Mouse (Mus musculus) layer of hippocampus, adult 11-12 months (tissue): Measurements from ENCODE around the gene Prdm10.

ENCODE experiments used
- DNase-seq: peaks from one replicate; pipeline ENCODE4 v3.0.0; 2022; ENCODE audit warnings: low spot score

Prdm10 gene

GRCm38 (mm10) chr9:31363698-31364609 is 83.6 kb downstream of the Prdm10 start:
- peak; percentile 29 for DNase-seq

DNA sequence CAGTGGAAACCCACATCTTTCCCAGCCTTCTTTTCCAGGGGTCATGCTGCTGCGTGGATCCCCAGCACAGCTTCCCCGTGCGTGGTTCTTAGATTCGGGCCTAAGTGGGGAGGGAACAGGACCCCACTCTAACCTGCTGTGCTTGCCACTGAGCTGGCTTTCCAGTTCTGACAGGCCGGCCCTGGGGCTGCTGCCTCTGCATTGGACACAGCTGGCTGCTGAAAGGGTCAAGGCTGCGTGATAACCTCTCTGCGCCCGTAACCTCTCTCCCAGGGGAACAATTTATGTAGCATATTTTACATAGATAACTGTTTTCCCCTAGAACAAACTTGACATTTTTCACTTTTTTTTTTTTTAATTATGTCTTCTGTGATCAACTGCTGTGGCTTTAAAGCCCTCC is 84.7 kb downstream of the Prdm10 start:
- DNase-seq: no peak

DNA sequence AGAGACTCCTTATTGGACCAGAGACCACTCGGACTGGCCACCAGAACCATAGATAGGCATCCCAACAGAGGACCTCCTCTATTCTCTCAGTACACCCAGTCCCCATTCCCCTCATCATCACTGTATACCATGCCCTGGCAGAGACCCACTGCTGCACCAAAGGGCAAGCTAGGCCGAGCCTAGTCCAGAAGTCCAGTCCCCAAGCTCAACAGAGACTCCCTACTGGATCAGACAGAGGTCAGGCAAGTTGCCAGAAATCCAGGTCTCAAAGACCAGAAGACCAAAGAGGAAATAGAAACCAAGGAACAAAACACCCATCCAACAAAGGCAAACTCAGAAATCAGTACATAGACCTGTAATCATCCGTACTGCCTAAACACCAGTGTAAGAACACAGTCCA is 91.4 kb downstream of the Prdm10 start:
- no peak for DNase-seq

DNA sequence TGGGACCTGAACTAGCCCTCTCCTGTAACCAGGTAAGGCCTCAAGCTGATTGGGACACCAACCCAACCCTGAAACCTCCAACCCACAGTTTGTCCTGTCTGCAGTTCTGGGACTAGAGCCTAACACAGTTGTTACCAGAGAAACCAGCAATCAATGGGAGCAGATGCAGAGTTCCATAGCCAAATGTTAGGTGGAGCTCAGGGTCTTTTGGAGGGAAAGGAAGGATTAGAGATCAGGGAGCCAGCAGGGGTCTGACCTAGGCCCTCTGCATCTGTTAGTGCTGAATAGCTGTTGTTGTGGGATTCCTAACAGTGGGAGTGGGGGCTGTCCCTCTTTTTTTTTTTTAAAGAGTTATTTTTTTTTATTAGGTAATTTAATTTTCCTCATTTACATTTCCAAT is 96.3 kb downstream of the Prdm10 start:
- DNase-seq: no peak

DNA sequence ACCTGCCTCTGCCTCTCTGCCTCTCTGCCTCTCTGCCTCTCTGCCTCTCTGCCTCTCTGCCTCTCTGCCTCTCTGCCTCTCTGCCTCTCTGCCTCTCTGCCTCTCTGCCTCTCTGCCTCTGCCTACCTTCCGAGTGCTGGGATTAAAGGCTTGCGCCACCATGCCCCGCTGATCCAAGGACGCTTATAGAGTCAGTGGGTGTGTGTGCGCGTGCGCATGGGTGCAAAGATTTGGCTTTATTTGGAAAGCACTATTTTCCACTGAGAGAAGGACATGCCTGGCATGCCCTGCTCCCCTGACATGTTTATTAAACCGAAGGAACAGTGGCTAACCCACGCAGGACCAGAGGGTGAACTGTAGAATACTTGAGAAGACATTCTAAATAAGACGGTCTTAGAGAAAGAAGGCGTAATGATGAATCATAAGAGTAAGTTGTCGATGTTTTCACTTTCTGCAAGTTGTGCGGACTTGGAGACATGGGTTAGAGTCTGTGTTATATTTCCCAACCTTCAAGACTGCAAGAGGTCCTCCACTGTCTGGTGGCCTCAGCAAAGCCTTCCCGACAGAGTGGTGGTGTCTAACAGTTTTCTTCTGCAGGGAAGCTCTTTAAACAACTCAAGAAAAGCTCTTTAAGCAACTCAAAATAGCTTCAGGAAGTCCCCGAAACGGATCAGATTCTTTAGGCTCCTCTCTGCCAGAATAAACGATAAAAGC is 104.6 kb downstream of the Prdm10 start:
- DNase-seq: no peak

DNA sequence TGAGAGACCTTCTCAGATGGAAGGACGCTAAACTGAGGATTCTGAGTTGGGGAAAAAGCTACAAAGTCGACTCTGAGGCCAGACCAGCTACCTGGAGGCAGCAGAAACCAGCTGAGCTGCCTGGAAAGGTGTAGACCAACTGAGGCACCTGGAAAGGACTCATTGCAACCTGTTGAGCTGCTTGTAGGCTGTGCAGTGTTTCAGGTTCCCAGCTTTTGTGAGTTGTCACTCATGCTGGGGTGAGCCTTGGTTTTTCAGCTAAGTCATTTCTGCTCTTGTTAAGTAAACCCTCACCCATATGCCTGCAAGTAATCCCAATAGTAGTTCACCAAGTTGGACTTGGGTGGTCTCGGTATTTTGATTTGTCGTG is 105.1 kb downstream of the Prdm10 start:
- no peak for DNase-seq

GRCm38 (mm10) chr9:31385947-31386354 is 105.6 kb downstream of the Prdm10 start, which contains the start of gene Nfrkb:
Nfrkb (plus strand) TSS chr9:31386192.
- peak; percentile 95 for DNase-seq

DNA sequence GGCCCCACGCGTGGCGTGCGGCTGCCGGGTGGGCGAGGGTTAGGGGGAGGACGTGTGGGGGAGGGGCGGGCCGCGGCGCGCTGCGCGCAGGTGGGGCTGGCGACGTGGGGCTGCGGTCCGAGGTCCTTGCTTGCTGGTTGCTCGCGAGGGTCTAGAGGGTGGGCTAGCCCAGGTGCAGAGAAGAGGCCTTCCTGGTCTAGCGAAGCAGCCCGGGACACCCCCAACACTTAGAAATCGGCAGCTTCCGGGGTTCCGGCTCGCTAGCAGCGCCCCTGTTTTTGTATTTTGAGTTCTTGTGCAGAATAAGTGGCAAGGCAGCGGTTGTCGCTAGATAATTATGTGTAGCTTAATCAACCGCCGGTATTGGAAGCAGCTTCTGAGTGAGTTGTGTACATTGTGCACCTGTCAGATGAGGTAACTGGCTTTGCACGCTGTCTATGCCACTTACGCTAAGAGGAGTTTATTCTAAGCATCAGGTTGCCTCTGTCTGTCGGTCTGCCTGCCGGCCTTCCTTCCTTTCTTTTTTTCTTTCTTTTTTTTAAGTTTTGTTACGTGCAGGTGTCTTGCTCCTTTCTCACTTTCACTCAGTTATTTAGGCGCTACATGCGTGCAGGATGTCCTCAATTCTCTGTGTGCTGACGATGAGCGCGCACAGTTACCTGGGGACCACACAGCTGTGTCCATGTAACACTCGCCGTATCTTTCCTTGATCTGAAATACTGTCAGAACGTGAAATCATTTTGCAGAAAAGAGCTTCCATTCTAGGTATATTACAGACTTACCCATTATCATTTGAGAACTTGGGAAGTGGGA is 106.2 kb downstream of the Prdm10 start:
- peak; percentile 15 for DNase-seq

GRCm38 (mm10) chr9:31387206-31387605 is 106.9 kb downstream of the Prdm10 start:
- no peak for DNase-seq

DNA sequence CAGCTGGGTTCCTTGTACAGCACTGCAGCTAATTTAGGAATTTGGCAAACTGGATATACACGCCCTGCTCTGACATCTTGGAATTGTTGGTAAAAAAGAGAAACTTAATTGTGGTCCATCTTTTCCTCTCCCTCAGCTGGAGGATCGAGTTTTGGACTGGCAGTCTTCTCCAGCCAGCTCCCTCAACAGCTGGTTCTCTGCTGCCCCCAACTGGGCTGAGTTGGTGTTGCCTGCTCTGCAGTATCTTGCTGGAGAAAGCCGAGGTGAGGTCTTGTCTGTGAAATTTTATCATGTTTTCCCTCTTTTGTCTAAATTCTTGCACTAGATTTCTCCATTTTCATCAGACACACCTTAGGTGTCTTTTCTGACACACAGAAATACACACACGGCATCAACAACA is 120.1 kb downstream of the Prdm10 start:
- peak; percentile 68 for DNase-seq

DNA sequence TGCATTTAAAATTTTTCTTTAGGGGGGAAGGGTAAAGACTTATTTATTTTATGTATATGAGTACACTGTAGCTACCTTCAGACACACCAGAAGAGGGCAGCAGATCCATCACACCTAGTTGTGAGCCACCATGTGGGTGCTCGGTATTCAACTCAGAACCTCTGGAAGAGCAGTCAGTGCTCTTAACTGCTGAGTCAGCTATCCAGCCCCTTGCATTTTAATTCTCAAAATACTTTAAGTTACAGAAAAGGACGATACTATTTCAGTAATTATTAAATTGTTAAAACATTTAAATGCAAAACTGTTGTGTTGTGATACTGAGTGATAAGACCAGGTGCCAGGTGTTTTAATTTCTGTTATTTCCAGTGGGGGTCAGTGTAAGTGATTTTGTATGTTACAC is 124.0 kb downstream of the Prdm10 start:
- no peak for DNase-seq

- DNase-seq: no peak
These were observed 124.9 kb downstream of the Prdm10 start for GRCm38 (mm10) chr9:31405217-31405616.

DNA sequence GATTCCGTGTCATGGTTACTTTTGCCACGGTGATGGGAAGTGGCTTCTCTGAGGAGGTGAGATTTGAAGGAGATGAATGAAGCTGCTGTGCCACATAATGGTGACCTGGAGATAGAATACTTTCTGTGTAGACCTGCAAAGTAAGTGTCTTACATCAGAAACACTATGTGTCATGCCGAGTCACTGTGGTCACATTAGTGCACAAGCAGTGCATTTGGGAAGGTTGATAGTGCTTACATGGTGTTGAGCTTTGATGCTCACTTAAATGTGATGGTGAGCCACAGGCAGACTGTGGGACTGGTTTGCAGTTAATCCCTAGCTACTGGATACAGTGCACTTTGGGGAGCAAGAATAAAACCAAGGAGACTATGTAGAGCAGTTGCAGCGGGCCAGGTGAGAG is 131.8 kb downstream of the Prdm10 start:
- DNase-seq: no peak

- no peak for DNase-seq
These were observed 138.5 kb downstream of the Prdm10 start for GRCm38 (mm10) chr9:31418821-31419220.

GRCm38 (mm10) chr9:31422143-31422542 is 141.8 kb downstream of the Prdm10 start:
- DNase-seq: no peak

DNA sequence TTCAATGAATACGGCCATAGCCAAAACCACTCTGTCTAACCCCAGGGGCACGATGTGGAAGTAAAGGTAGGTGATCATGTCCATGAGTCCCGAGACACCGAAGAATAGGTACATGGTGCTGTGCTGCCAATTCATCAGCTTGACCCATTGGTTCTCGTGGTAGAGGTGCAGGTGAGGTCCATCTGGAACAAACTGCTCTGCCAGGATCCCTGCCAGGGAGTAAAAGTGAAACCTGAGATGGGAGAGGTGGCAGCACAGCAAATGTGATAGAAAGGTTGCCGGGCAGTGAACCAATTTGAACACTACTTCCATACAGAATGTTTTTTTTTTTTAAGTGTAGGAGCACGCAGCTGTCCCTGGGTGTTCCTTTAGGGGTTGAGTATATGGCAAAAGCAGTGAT is 148.6 kb downstream of the Prdm10 start:
- DNase-seq: no peak

GRCm38 (mm10) chr9:31430011-31430410 is 149.7 kb downstream of the Prdm10 start:
- no peak for DNase-seq
